Mouse (Mus musculus): ENCODE measurements around the gene Rln1. TPM values are rescaled to one million over a fixed set of nuclear protein-coding genes. Genes with fewer than 3 reads are reported as not detected.

Rln1 gene
- total RNA-seq, 2 experiments from 2014 or later: 1.3 to 1.7 TPM

DNA sequence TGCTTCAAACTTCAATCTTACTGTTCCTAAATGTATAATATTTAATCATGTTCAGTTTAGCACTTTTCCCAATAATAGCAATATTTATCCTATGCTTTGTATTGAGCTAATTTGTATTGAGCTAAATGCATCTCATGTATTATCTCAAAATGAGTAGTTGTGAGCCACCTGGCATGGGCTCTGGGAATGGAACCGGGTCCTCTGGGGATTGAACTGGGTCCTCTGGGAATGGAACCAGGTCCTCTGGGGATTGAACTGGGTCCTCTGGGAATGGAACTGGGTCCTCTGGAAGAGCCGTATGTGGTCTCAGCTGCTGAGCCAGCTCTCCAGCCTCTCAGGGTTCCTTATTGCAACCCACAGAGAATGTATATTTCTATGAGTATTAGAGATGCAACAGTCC is 32.4 kb downstream of the Rln1 start:
- no peak for DNase-seq (ENCODE audit: low spot score in 2 of 2)

- DNase-seq (ENCODE audit: low spot score in 2 of 2): no peak
Measured at GRCm38 (mm10) chr19:29300919-29301318, 33.6 kb downstream of the Rln1 start.

DNA sequence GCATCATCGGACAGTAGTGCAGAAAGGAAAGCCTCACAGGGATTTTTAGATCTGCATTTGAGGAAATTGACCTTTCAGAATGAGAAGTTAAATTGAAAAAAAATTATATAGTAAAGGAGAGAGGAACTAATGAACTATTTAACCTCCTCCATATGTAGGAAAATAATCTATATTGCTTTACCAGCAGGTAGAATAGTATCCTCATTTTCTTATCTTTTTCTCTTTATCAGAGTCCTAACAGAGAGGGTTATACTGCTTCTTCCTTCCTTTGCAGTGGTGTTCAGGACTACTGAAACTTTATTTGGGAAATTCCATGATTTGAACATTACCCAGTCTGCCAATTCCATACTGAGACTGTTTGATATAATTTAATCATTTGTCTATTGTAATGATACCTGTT is 37.1 kb downstream of the Rln1 start:
- DNase-seq (ENCODE audit: low spot score in 2 of 2): no peak

- DNase-seq (ENCODE audit: low spot score in 2 of 2): no peak
Measured at GRCm38 (mm10) chr19:29296166-29296565, 38.3 kb downstream of the Rln1 start.

GRCm38 (mm10) chr19:29294756-29295155 is 39.7 kb downstream of the Rln1 start:
- no peak for DNase-seq (ENCODE audit: low spot score in 2 of 2)

GRCm38 (mm10) chr19:29292546-29292945 is 41.9 kb downstream of the Rln1 start:
- no peak for DNase-seq (ENCODE audit: low spot score in 2 of 2)

DNA sequence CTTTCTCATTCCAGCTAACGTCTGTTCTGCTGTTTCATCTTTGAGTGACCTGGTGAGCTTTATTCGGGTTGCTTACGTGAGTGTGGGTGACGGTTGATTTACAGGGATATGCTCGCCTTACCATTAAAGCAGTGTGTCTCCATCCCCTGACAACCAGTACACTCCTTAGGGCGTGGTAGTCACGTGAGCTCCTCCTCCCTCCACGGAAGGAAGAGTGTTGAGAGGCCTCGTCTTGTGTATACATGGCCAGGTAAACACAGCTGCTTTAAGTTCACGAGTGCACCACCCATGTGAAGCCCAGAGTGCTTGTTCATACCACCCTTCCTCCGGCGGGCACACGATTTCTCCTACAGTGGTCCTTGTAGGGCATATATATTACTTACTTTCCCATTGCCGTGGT is 42.9 kb downstream of the Rln1 start:
- no peak for DNase-seq (ENCODE audit: low spot score in 2 of 2)

GRCm38 (mm10) chr19:29287863-29288262 is 46.6 kb downstream of the Rln1 start:
- DNase-seq (ENCODE audit: low spot score in 2 of 2): no peak

GRCm38 (mm10) chr19:29285451-29285869 is 49.0 kb downstream of the Rln1 start:
- DNase-seq (ENCODE audit: low spot score in 2 of 2): no peak

Other genes starting within 250 kb of the Rln1 start
- gene Rcl1, start 233.3 kb downstream of the Rln1 start, total RNA-seq (2021): 10 to 100 TPM; 21.9 to 22.3 TPM
- 10 to 100 TPM; 27.9 to 31.0 TPM for gene Jak2, start 82.8 kb downstream of the Rln1 start, total RNA-seq (2021)
- under 1 TPM; 0.51 to 0.79 TPM for gene Insl6, start 9.3 kb downstream of the Rln1 start, total RNA-seq (2021)
- gene Plgrkt, start 32.7 kb upstream of the Rln1 start, total RNA-seq (2021): 10 to 100 TPM; 25.6 to 27.0 TPM
- 1 to 10 TPM; 1.2 TPM for gene Cd274, start 32.8 kb upstream of the Rln1 start, total RNA-seq (2021)
- gene Pdcd1lg2, start 76.2 kb upstream of the Rln1 start, total RNA-seq (2021): not detected
- 10 to 100 TPM; 41.8 to 42.0 TPM for gene Ric1, start 187.6 kb upstream of the Rln1 start, total RNA-seq (2021)

Measured in layer of hippocampus, adult 18-20 months (tissue).